Mouse (Mus musculus) left cerebral cortex, postnatal 36 days (tissue): ENCODE data around the gene Rbpjl. TPM values are rescaled to one million over a fixed set of nuclear protein-coding genes. Genes with fewer than 3 reads are reported as not detected.

Source experiments
- DNase-seq, 2 experiments: peaks; one replicate each; pipeline ENCODE4 v3.0.0; 2021 to 2022; ENCODE audit warnings: low spot score in 2 of 2, mixed read lengths in 1 of 2
- intact Hi-C: fragments of 180-260 bp; cut with DNase I; formaldehyde crosslinking; loops from one replicate; pipeline ENCODE4 v1.15.1; 2025
- total RNA-seq, 2 experiments: library from RNA; stranded (reverse); gene quantifications; 2 replicates each; pipeline ENCODE4 v1.2.3; 2021

The Rbpjl gene
- total RNA-seq, 2 experiments from 2014 or later: 0.30 to 0.34 TPM

- DNase-seq: no peak
Observed at GRCm38 (mm10) chr2:164423464-164423863, 20.5 kb downstream of the Rbpjl start.

GRCm38 (mm10) chr2:164424406-164424805, 21.5 kb downstream of the Rbpjl start:
- DNase-seq: no peak
- intact Hi-C loops: no loop called here

More at GRCm38 (mm10) chr2:164423464-164423863, 20.5 kb downstream of the Rbpjl start:
- intact Hi-C loops: no loop called here

- no peak for DNase-seq
- intact Hi-C loops: no loop called here
Observed at GRCm38 (mm10) chr2:164425401-164425800, 22.5 kb downstream of the Rbpjl start.

GRCm38 (mm10) chr2:164426121-164426520, 23.2 kb downstream of the Rbpjl start:
- intact Hi-C loops: no loop called here

GRCm38 (mm10) chr2:164426952-164427351, 24.0 kb downstream of the Rbpjl start:
- intact Hi-C loops: no loop called here
- no peak for DNase-seq

More at GRCm38 (mm10) chr2:164426121-164426520, 23.2 kb downstream of the Rbpjl start:
- DNase-seq: no peak

DNA sequence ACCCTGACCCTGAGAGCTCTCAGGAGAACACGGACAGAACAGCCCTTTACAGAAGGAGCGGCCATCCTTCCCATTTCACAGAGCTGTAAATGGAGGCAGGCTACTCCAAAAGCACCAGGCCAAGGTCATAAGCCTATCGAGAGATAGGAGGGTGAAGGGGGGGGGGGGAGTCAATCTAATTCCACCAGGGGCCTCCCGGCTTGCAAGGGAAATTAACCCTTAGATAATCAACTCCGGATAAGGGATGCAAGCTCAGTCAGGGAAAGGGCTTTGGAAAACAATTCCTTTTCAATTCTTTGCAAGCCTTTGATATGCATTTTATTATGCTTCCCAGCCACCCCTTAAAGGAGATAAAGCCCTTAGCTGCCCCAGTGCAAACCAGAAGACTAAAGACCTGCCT, 25.5 kb downstream of the Rbpjl start:
- DNase-seq: no peak
- intact Hi-C loops: no loop called here

DNA sequence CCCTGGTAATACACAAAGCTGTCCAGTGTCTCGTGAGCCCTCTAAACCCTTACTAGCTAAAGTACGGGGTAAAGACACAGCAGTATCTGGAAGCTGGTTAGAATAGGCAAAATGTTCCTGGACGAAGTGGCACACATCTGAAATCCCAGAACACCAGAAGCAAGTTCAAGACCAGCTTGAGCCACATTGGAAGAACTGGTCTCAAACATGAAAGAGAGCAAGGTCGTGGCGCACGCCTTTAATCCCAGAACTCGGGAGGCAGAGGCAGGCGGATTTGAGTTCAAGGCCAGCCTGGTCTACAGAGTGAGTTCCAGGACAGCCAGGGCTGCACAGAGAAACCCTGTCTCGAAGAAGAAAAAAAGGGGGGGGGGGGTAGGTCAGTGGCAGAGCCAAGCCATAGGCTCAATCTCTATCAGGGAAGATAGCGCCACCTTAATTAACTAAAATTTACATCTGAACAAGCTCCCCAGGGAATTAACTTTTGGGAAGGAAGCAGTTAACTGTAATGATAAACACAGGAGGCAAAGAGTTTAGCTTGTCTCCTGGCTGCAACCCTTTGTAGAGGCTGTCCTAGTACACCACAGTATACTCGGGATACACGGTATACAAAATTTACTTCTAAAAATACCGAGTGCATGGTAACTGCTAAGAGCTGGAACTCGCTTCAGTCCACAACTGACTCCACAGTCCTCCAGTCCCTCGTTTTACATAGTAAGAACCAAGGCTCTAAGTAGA, 27.1 kb downstream of the Rbpjl start:
- intact Hi-C loops: no loop called here

DNA sequence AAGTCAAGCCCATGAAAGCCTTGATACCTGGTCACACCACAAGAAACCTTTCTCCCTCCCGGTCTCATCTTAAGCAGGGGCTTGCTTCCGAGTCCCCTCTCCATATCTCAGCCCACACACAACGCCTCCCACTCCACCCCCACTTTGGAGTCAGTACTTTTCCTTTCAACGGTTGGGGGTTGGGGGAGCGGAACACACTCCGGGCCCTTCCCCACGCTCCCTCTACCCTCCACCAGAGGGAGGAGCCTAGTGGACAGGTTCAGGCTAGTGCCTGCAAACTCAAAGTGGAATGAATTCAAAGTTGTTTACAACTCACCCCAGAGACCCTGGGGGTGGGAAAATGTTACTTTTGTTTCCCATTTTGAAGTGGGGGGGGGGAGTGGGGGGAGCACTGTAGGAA, 27.8 kb downstream of the Rbpjl start:
- intact Hi-C loops: no loop called here
- no peak for DNase-seq

More for the DNA sequence above, 27.1 kb downstream of the Rbpjl start:
- DNase-seq: no peak

- no peak for DNase-seq
- intact Hi-C loops: no loop called here
Observed at GRCm38 (mm10) chr2:164431676-164432465, 28.9 kb downstream of the Rbpjl start.

DNA sequence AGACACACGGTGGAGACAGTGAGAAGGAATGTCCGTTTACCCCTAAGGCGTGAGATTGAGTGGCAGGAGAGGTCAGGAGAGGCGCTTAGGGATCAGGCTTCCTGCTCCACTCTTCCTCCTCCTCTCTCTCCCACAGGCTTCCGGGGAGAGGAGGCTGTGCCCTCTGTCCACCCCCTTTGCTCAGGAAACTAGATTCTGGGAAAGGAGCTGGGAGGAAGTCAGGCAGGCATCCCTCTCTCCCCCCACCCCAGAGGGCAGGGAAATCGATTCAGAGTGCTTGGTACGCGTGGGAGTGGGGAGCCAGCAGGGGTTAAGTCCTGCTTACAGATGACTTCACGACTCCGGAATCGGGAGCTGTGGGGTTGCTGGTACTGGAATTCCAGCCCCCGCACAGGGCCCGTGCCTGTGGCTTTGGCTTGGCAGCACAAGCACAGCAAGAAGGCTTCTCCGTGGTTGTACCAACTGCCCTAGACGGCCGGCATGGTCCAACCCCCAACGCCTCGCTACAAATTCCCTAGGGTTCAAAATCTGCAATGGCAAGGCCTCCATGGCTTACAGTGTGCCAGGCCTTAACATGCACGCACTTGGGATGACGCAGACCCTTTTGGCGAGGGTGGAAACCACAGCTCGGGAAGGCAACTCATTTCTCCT, 29.7 kb downstream of the Rbpjl start:
- intact Hi-C loops: no loop called here
- no peak for DNase-seq

- intact Hi-C loops: no loop called here
Observed at GRCm38 (mm10) chr2:164433278-164433895, 30.4 kb downstream of the Rbpjl start.

DNA sequence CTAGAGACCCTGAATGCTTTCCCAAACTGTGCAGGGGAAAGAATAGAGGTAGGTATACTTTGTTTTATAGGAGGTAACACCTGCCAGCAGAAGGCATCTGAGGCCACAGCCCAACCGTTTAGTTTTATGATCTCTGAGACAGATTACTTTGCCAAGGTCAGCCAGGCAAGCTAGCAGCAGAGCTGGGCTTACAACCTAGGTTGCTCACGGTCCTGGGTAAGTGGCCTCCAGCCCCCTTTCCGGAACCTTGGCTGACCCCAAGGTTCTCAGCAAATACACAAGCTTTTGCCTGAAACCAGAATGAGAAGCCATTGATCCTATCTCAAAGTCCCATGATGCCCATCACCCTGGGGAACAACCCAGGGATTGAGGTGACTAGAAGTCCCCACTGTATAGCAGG, 31.7 kb downstream of the Rbpjl start:
- intact Hi-C loops: no loop called here
- DNase-seq: no peak

More at GRCm38 (mm10) chr2:164433278-164433895, 30.4 kb downstream of the Rbpjl start:
- DNase-seq: no peak

DNA sequence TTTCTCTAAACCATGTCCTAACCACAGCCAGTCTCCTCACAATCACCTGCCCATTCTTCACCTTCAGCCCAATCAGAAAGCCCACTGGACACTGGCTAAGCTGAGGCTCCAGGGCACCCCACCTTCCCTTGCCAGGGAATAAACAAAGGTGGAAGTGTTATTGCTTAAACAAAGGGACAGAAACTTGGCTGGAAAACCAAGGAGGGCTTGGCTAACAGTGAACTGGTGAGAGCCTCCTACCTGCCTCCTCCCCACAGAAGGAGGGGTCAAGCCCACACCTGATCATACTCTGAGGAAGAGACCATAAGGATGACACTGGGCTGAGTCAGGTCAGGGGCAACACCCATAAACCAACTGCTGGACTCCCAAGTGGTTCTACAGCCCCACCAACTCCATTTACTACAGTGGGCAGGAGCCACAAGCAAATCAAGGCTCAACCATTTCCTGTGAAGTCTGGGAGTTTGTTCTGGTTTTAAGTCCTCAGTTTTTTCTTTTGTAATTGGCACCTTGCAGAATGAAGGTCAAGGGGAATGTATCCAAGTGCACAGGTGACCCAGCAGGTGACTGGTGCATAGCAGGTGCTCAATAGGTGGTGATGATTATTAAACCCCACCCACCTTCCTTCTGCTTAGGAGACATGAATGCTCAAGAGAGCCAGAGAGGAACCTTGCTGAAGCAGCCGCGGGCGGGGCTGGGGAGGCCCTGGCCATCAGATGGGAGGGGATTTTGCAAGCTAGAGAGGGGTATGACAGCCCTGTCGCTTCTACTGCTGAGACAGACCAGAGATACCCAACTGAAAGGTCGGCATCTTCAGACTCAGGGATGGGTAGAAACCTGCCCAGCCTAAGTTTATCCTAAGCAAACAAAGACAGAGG, 32.5 kb downstream of the Rbpjl start:
- DNase-seq: no peak
- intact Hi-C loops: no loop called here

GRCm38 (mm10) chr2:164436215-164436913, 33.4 kb downstream of the Rbpjl start:
- no peak for DNase-seq
- intact Hi-C loops: no loop called here

GRCm38 (mm10) chr2:164436961-164437360, 34.0 kb downstream of the Rbpjl start:
- no peak for DNase-seq
- intact Hi-C loops: no loop called here

GRCm38 (mm10) chr2:164437710-164438109, 34.8 kb downstream of the Rbpjl start:
- intact Hi-C loops: no loop called here
- no peak for DNase-seq

DNA sequence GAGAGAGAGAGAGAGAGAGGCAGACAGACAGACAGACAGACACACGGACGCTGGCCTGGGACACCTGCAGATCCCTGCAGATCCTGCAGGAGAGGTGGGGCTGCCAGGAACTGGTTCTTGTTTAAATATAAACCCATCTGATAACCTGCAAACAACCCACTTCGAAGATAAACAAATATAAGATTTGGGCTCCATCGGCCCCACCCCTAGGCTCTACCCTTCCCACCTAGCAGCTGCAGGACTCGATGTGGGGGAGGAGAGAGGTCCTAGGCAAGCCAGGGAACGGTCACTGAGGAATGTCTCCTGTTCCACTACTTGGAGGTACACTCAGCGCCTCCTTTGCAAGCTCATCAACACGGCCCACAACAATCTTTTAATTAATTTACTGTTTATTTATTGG, 35.3 kb downstream of the Rbpjl start:
- no peak for DNase-seq

GRCm38 (mm10) chr2:164439001-164439421, 36.1 kb downstream of the Rbpjl start:
- DNase-seq: peak; percentile 33 to 36
- intact Hi-C loops: no loop called here

More for the DNA sequence above, 35.3 kb downstream of the Rbpjl start:
- intact Hi-C loops: no loop called here
